Mouse (Mus musculus) gonadal fat pad, adult 2 months (tissue): ENCODE results near the gene Klf2. TPM values are rescaled to one million over a fixed set of nuclear protein-coding genes. Genes with fewer than 3 reads are reported as not detected.

Source experiments
- polyA plus RNA-seq: library from polyadenylated mRNA; depleted of rRNA; stranded (reverse); fragments of >200 nt; gene quantifications from 2 replicates; pipeline ENCODE4 v1.2.3, GENCODE M21; 2012; rRNA removed

Klf2 gene
- polyA plus RNA-seq, 1 experiment: 17.8 TPM

Other genes starting within 250 kb of the Klf2 start
- not detected in 2 replicates for gene Olfr373, start 235.9 kb upstream of the Klf2 start, polyA plus RNA-seq
- gene Olfr374, start 212.0 kb upstream of the Klf2 start, polyA plus RNA-seq: 0.01 TPM in 1 of 2 replicates, not detected in the other
- gene Tpm4, start 184.1 kb upstream of the Klf2 start, polyA plus RNA-seq: 76.9 and 97.8 TPM in 2 replicates
- gene Rab8a, start 157.8 kb upstream of the Klf2 start, polyA plus RNA-seq: 51.7 and 73.6 TPM in 2 replicates
- gene Hsh2d, start 129.4 kb upstream of the Klf2 start, polyA plus RNA-seq: 0.16 and 0.35 TPM in 2 replicates
- 0.22 TPM in 1 of 2 replicates, not detected in the other for gene Cib3, start 106.2 kb upstream of the Klf2 start, polyA plus RNA-seq
- gene Gm11034, start 105.4 kb upstream of the Klf2 start, polyA plus RNA-seq: not detected in 2 replicates
- gene Fam32a, start 99.3 kb upstream of the Klf2 start, polyA plus RNA-seq: 50.0 and 55.2 TPM in 2 replicates
- gene Ap1m1, start 79.0 kb upstream of the Klf2 start, polyA plus RNA-seq: 50.6 and 54.7 TPM in 2 replicates
- gene Gm10282, start 13.8 kb upstream of the Klf2 start, polyA plus RNA-seq: 1.1 and 5.1 TPM in 2 replicates
- gene Eps15l1, start 102.4 kb downstream of the Klf2 start, polyA plus RNA-seq: 43.3 and 46.3 TPM in 2 replicates
- 0.81 and 1.7 TPM in 2 replicates for gene Calr3, start 124.8 kb downstream of the Klf2 start, polyA plus RNA-seq
- gene 1700030K09Rik, start 124.8 kb downstream of the Klf2 start, polyA plus RNA-seq: 7.6 and 8.1 TPM in 2 replicates
- gene Cherp, start 156.2 kb downstream of the Klf2 start, polyA plus RNA-seq: 24.6 and 44.4 TPM in 2 replicates
- gene Slc35e1, start 173.6 kb downstream of the Klf2 start, polyA plus RNA-seq: 65.5 and 66.4 TPM in 2 replicates
- 7.3 and 10.0 TPM in 2 replicates for gene Med26, start 229.2 kb downstream of the Klf2 start, polyA plus RNA-seq